Mouse (Mus musculus) kidney, adult 2 months (tissue): ENCODE data around the gene Magi1. TPM values are rescaled to one million over a fixed set of nuclear protein-coding genes. Genes with fewer than 3 reads are reported as not detected.

Experiments
- DNase-seq: peaks from one replicate; pipeline ENCODE4 v3.0.0; 2021
- H3K27ac ChIP-seq: fragments of 200-500 bp; 2 replicates; pipeline ENCODE4 v1.5.1; 2012; ENCODE audit warnings: low read depth, low read length, control low read depth, inconsistent platforms; ENCODE audit not compliant: insufficient read depth
- H3K27me3 ChIP-seq: fragments of 200-500 bp; replicated peaks from 2 replicates; pipeline ENCODE4 v1.6.1; 2012; ENCODE audit warnings: mild to moderate bottlenecking, moderate library complexity, low read length, inconsistent platforms; ENCODE audit not compliant: control insufficient read depth, insufficient read depth
- H3K36me3 ChIP-seq: fragments of 200-500 bp; 2 replicates; pipeline ENCODE4 v1.6.1; 2012; ENCODE audit warnings: mild to moderate bottlenecking, moderate library complexity, low read length, inconsistent platforms; ENCODE audit not compliant: control insufficient read depth, insufficient read depth
- H3K4me1 ChIP-seq: fragments of 200-500 bp; 2 replicates; pipeline ENCODE4 v1.6.1; 2011; ENCODE audit warnings: low read length; ENCODE audit not compliant: control insufficient read depth, insufficient read depth
- H3K4me3 ChIP-seq: fragments of 200-500 bp; 2 replicates; pipeline ENCODE4 v1.5.1; 2011; ENCODE audit warnings: mild to moderate bottlenecking, low read depth, low read length, control low read depth; ENCODE audit not compliant: insufficient read depth
- CTCF ChIP-seq: fragments of 200-500 bp; conservative IDR thresholded peaks from 2 replicates; pipeline ENCODE4 v1.5.1; 2011; ENCODE audit warnings: low read depth, mild to moderate bottlenecking, control low read depth, low read length, moderate library complexity, mixed read lengths; ENCODE audit not compliant: insufficient read depth, insufficient read length
- POLR2A ChIP-seq: fragments of 200-500 bp; IDR thresholded peaks from one replicate; pipeline ENCODE4 v1.6.1; 2011; ENCODE audit warnings: low read depth, low read length, control low read depth
- WGBS: fragments of 180-500 bp; shearing (Covaris S2); methylation state at CpG from one replicate; pipeline ENCODE4 v1.1.7; 2018; 5-methylcytosine and 5-hydroxymethylcytosine counted together
- polyA plus RNA-seq: library from polyadenylated mRNA; depleted of rRNA; stranded (reverse); fragments of >200 nt; gene quantifications from 2 replicates; pipeline ENCODE4 v1.2.3, GENCODE M21; 2012; rRNA removed

Gene Magi1
- 5.8 and 6.1 TPM in 2 replicates for polyA plus RNA-seq

DNA sequence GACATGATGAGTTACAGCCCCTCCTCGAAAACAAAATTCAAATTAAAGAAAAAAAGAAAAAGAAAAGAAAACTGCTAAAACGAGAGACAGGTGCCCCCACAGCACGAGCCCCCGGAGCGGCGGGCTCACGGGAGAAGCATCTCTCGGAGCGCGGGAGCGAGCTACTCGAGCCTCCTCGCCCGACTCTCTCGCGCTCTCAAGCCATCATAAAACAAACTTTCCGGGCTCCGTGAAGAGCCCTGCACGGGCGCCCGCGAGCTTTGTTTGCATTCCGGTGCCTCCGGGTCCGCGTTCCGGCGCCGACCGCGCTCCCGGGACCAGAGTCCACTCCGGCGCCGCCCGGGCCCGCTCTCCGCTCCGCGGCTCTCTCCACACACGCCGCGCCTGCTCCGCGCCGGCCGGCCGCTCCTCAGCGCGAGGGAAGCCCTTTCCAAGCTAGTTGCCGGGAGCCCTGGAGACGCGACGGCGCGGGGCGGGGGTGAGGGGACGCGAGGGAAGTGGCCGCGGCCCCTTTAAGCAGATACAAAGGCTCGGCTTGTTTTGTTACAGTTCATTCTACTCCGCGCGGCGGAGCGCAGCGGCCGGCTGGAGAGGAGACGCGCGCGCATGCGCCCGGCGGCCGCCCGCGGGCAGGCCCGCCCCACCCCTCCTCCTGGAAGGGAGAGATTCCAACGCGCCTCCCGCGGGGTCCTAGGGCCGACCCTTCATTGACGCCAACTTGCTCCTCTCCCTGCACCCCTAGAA lies at the start of gene Magi1:
Gene Magi1 (minus strand): TSS at position 600 of the 744 bp plus-strand sequence.
- Histone ChIP-seq H3K4me3 (peak within 1 kb of the TSS; percentile 81), H3K27ac (peak within 1 kb of the TSS; percentile 83), H3K4me1 (peaks cover 5% of the 10 kb centered on the region; the same call in 1 of the 2 replicates), H3K36me3 (no peaks in the 10 kb centered on the region), H3K27me3 (no peaks in the 10 kb centered on the region)
- peak; percentile 97 for DNase-seq
- under 1% methylated on average over 86 of the region's 86 CpGs for WGBS
- TF ChIP-seq POLR2A, result no peak
- no peak for TF ChIP-seq CTCF

DNA sequence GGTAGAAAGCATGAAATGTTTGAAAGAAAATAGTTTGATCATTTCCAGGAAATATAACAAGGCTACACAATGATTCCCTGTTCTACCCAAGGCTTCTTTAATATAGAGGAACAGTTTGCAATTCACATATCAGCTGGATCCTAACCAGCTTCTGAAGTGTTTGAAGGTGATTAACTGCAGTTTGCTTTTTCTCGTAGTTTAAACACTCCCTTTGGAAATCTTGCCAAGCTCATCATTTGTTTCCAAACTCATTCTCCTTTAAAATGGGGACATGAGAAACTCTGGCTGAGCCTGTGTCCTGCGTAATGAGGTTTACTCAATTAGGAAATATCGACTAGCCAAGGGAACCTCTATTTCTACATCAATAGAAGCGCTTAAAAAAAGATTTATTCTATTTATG lies 43.4 kb upstream of the Magi1 start:
- H3K36me3 ChIP-seq, result no peaks in the 10 kb centered on the region
- WGBS, result 76% methylated on average over 4 of the region's 4 CpGs
- no peak for DNase-seq
- no peaks in the 10 kb centered on the region for H3K4me1 ChIP-seq
- H3K27me3 ChIP-seq, result no peaks in the 10 kb centered on the region
- H3K4me3 ChIP-seq, result no peak overlapping the region
- H3K27ac ChIP-seq, result no peak overlapping the region
- TF ChIP-seq POLR2A, result no peak
- TF ChIP-seq CTCF, result no peak

DNA sequence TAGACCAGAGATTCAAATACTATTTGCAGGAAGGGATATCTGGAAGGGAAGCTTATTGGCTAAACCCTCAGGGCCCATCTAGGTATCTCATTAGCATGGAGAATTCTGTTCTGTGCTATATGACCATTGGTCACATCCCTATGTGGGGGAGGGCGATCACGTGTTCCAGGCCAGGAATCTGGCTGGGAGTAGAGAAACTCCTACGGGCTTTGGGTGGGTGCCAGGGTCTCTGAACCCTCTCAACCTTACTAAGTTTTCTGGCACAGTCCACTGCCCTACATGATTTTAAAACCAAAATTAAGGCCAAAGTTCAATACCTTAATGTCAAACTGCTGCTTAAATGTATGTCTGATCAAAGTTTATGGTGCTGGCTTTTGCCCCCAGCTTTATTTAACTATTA lies 33.2 kb upstream of the Magi1 start:
- 33% methylated on average over 3 of the region's 3 CpGs for WGBS
- TF ChIP-seq POLR2A, result no peak
- no peak for TF ChIP-seq CTCF
- no peaks in the 10 kb centered on the region for H3K27me3 ChIP-seq
- H3K36me3 ChIP-seq, result no peaks in the 10 kb centered on the region
- H3K4me1 ChIP-seq, result no peaks in the 10 kb centered on the region
- H3K4me3 ChIP-seq, result no peak overlapping the region
- no peak overlapping the region for H3K27ac ChIP-seq
- peak; percentile 53 for DNase-seq

DNA sequence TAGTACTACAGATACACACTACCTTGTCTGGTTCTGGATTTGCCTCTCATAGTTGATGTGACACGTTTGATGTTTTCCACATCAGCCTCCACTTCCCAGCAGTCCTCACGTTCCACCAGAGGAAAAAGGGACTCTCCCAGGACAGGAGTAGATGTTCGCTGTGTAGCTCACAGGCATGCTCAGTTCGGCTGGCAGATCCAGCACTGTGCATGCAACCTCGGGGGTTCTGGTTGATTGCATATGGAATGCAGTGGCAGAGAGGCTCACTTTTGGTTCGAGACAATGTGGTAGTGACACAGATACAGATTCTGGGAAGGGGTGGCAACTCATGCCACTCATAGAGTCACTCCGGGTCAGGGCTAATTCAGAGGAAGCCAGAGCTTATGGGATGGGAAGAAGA lies 28.6 kb upstream of the Magi1 start:
- DNase-seq, result no peak
- TF ChIP-seq CTCF (no peak), POLR2A (no peak)
- H3K27ac ChIP-seq, result no peak overlapping the region

DNA sequence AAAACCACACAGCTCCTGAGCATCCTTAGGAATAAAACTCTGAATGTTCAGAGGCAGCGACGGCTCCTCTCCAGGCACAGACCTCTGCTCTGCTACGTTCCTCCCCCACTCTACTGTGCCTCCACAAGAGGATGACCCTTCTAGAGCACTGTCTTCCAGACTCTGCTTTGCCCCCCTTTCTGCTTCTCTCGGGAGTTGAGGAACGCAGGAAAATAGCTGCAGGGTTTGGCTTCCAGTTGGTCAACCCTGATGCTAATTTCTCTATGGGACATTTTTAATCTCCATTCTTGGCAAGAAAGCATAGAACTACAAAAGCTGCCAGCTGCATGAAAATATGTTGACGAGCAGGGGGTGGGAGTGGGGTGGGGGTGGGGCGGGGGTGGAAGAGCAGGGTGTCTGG lies 24.8 kb upstream of the Magi1 start:
- H3K36me3 ChIP-seq, result no peaks in the 10 kb centered on the region
- no peaks in the 10 kb centered on the region for H3K27me3 ChIP-seq
- no peak for DNase-seq
- WGBS, result 30% methylated on average over 7 of the region's 7 CpGs
- TF ChIP-seq CTCF, result no peak
- no peak for TF ChIP-seq POLR2A
- no peak overlapping the region for H3K27ac ChIP-seq
- no peaks in the 10 kb centered on the region for H3K4me1 ChIP-seq
- no peak overlapping the region for H3K4me3 ChIP-seq

More for the DNA sequence above, 28.6 kb upstream of the Magi1 start:
- Histone ChIP-seq H3K4me3 (no peak overlapping the region), H3K36me3 (no peaks in the 10 kb centered on the region), H3K27me3 (no peaks in the 10 kb centered on the region), H3K4me1 (no peaks in the 10 kb centered on the region)
- WGBS, result 31% methylated on average over 7 of the region's 7 CpGs

DNA sequence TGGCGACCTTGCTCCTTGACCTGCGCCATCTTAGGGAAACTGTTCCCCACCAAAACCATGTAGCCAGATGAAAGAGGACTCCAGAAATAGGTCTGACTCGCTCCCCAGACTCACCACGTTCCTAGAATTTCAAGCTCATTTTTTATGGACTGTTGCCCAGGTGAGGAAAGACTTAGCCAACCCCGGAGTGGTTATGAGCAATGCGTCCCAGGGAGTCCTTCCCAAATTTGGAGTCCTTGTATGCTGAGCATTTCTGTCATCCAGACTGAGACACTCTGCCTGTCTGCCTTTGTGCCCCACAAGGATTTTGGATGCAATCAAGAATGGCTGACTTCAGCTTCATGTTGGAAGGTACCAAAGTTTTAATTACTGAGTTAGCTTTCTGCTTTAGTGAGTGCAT lies 19.8 kb upstream of the Magi1 start:
- peak; percentile 8 for DNase-seq
- no peaks in the 10 kb centered on the region for H3K27me3 ChIP-seq
- TF ChIP-seq CTCF (no peak), POLR2A (no peak)
- H3K4me1 ChIP-seq, result no peaks in the 10 kb centered on the region
- H3K4me3 ChIP-seq, result no peak overlapping the region
- 64% methylated on average over 6 of the region's 6 CpGs for WGBS
- no peaks in the 10 kb centered on the region for H3K36me3 ChIP-seq
- H3K27ac ChIP-seq, result no peak overlapping the region

DNA sequence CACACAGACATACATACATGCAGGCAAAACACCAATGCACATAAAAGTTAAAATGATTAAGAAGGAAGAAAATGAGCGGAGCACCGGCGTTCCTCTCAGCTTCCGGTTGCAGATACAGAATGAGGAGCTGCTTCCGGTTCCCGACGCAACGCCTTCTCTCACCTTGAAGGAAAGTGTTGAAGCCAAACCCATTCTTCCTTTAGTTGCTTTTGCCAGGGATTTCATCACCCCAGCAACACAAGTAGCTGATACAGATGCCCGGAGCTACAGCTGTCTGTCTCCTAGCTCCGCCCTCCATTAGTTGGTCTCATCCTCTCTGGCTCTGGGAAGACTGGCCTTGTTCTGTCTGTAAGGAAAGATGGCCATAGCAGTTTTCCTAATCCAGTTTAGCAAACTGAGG lies 18.1 kb upstream of the Magi1 start:
- 94% methylated on average over 10 of the region's 10 CpGs for WGBS

More for the DNA sequence above, 18.1 kb upstream of the Magi1 start:
- no peak overlapping the region for H3K4me3 ChIP-seq
- H3K27me3 ChIP-seq, result no peaks in the 10 kb centered on the region
- no peaks in the 10 kb centered on the region for H3K4me1 ChIP-seq
- no peak for DNase-seq
- no peak overlapping the region for H3K27ac ChIP-seq
- no peaks in the 10 kb centered on the region for H3K36me3 ChIP-seq
- no peak for TF ChIP-seq POLR2A
- no peak for TF ChIP-seq CTCF
